Mouse (Mus musculus) heart, embryonic 11.5 days (tissue): ENCODE results near the gene Dab2. TPM values are rescaled to one million over a fixed set of nuclear protein-coding genes. Genes with fewer than 3 reads are reported as not detected.

Experiments used
- ATAC-seq: fragments of 200-750 bp; cut with Nextera tagmentation; replicated peaks from 2 replicates; pipeline ENCODE4 v1.8.0; 2017; ENCODE audit warnings: moderate library complexity; ENCODE audit not compliant: insufficient number of reproducible peaks, low FRiP score, low TSS enrichment
- H3K27ac ChIP-seq: fragments of 300-500 bp; sonication (generic); 2 replicates; pipeline ENCODE4 v1.5.1; 2014; ENCODE audit warnings: mild to moderate bottlenecking, low read depth, low read length
- H3K27me3 ChIP-seq: fragments of 300-500 bp; sonication (generic); 2 replicates; pipeline ENCODE4 v1.6.1; 2014; ENCODE audit warnings: mild to moderate bottlenecking, low read length, mixed read lengths; ENCODE audit not compliant: control insufficient read depth, insufficient read depth
- H3K36me3 ChIP-seq: fragments of 300-500 bp; sonication (generic); 2 replicates; pipeline ENCODE4 v1.6.1; 2014; ENCODE audit warnings: mild to moderate bottlenecking, low read length, moderate library complexity, mixed read lengths; ENCODE audit not compliant: control insufficient read depth, insufficient read depth
- H3K4me1 ChIP-seq: fragments of 300-500 bp; sonication (generic); 2 replicates; pipeline ENCODE4 v1.6.1; 2014; ENCODE audit warnings: low read length; ENCODE audit not compliant: control insufficient read depth, insufficient read depth
- H3K4me2 ChIP-seq: fragments of 300-500 bp; sonication (generic); 2 replicates; pipeline ENCODE4 v1.6.1; 2014; ENCODE audit warnings: mild to moderate bottlenecking, moderate library complexity
- H3K4me3 ChIP-seq: fragments of 300-500 bp; sonication (generic); 2 replicates; pipeline ENCODE4 v1.5.1; 2014; ENCODE audit warnings: low read depth, low read length
- H3K9ac ChIP-seq: fragments of 300-500 bp; sonication (generic); 2 replicates; pipeline ENCODE4 v1.6.1; 2014; ENCODE audit warnings: mild to moderate bottlenecking, low read depth, low read length, moderate library complexity
- H3K9me3 ChIP-seq: fragments of 300-500 bp; sonication (generic); replicated peaks from 2 replicates; pipeline ENCODE4 v1.6.1; 2016; ENCODE audit warnings: low read length; ENCODE audit not compliant: control insufficient read depth
- WGBS: fragments of 180-500 bp; shearing (Covaris S2); extraction: QIAGEN DNeasy Blood & Tissue Kit; methylation state at CpG from one replicate; pipeline ENCODE4 v1.1.7; 2014; ENCODE audit not compliant: insufficient replicate concordance; 5-methylcytosine and 5-hydroxymethylcytosine counted together
- polyA plus RNA-seq: library from polyadenylated mRNA; unstranded; fragments of >200 nt; fragmentation: Nextera tagmentation; extraction: Ambion mirVana; gene quantifications from 2 replicates; pipeline ENCODE4 v1.2.1, GENCODE M21; 2014

Dab2 gene
- polyA plus RNA-seq, 1 experiment from 2014 or later: 46.0 TPM

DNA sequence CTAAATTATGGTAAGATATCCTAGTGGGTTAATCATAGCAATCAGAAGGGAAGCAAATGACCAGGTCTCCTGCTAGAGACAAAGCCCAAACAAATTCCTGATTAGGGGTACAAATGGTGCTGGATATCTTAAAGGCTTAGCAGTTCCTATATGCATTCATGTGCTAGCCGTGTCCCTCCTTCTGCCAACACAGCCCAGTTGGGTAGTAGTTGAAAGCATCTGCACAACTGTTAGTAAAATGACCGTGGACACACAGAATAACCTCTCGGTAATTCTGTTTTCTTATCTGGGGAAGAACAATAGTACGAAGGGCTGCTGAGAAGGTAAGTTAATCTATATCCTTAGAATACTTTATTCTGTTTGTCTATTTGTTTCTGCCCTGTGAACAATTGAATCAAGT, 90.5 kb downstream of the Dab2 start:
- no peak overlapping the region for H3K4me3 ChIP-seq
- peaks cover 11% of the 10 kb centered on the region; the same call in 1 of the 2 replicates for H3K4me1 ChIP-seq
- H3K27ac ChIP-seq: no peak overlapping the region
- H3K4me2 ChIP-seq: no peak overlapping the region
- ATAC-seq: no peak
- WGBS: 62% methylated on average over 4 of the region's 4 CpGs
- no peaks in the 10 kb centered on the region for H3K27me3 ChIP-seq
- H3K36me3 ChIP-seq: no peaks in the 10 kb centered on the region; the same call in 1 of the 2 replicates
- H3K9me3 ChIP-seq: no peaks in the 10 kb centered on the region
- no peak overlapping the region for H3K9ac ChIP-seq

DNA sequence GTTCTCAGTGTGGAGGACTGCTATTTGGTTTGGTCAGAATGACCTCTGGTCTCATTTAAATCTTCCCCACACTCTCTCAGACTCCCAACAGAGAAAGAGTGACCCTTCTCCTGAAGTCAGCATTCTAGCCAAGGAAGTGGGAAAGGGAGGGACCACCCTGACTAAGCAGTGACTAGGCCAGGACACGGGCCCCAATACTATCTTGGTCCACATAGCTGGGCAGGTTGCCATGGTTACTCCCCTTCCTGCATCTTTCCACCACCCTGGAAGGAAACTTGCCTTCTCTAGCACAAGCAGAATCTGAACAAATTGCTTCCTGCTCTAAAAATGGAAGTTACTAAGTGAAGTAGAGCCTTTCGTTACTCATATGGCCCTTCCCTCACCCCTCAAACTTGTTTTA, 91.1 kb downstream of the Dab2 start:
- ATAC-seq: no peak
- 39% methylated on average over 2 of the region's 2 CpGs for WGBS
- Histone ChIP-seq H3K27me3 (no peaks in the 10 kb centered on the region), H3K4me2 (no peak overlapping the region), H3K4me1 (peaks cover 10% of the 10 kb centered on the region; the same call in 1 of the 2 replicates), H3K36me3 (no peaks in the 10 kb centered on the region; the same call in 1 of the 2 replicates), H3K9ac (no peak overlapping the region), H3K4me3 (no peak overlapping the region), H3K27ac (no peak overlapping the region), H3K9me3 (no peaks in the 10 kb centered on the region)

DNA sequence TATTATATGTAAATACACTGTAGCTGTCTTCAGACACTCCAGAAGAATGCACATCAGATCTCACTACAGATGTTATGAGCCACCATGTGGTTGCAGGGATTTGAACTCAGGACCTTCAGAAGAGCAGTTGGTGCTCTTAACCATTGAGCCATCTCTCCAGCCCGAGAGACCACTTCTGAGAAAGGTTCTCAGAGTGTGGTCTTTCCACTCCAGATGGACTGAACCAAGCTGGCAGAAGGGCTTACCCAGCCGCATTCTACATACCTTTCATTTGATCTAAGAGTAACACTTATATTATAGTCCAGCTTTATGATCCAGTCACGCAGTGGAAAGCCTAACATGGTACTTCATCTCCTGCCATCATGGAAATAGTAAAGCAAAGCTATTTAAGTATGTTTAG, 92.3 kb downstream of the Dab2 start:
- no peak for ATAC-seq
- WGBS: 89% methylated on average over 3 of the region's 3 CpGs
- Histone ChIP-seq H3K27me3 (no peaks in the 10 kb centered on the region), H3K9ac (no peak overlapping the region), H3K4me1 (peaks cover 10% of the 10 kb centered on the region; the same call in 1 of the 2 replicates), H3K4me2 (no peak overlapping the region), H3K9me3 (no peaks in the 10 kb centered on the region), H3K4me3 (no peak overlapping the region), H3K27ac (no peak overlapping the region), H3K36me3 (peaks cover 2% of the 10 kb centered on the region; the same call in 1 of the 2 replicates)

DNA sequence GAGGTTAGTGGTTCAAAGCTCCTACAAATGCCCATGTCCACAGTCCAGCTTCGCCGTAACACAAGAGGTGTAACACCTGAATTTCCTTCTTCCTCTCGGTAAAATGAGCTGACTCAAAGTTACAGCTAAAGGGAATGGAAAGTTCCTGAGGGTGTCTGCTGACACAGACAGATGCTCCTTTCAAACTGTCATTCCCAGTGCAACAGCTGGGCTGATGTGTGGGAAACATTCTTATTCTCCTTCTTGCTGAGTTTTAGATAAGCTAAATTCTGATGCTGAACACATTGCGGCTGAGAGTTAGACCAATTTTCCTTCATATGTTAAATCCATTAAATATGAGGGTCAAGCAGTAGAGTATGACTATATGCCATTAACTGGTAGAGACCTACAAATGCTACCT, 94.0 kb downstream of the Dab2 start:
- no peak overlapping the region for H3K4me2 ChIP-seq
- H3K4me3 ChIP-seq: no peak overlapping the region
- ATAC-seq: no peak
- 88% methylated on average over 4 of the region's 4 CpGs for WGBS
- H3K9me3 ChIP-seq: no peaks in the 10 kb centered on the region
- no peaks in the 10 kb centered on the region for H3K27me3 ChIP-seq
- H3K36me3 ChIP-seq: peaks cover 2% of the 10 kb centered on the region; the same call in 1 of the 2 replicates
- H3K4me1 ChIP-seq: peaks cover 6% of the 10 kb centered on the region; the same call in 1 of the 2 replicates
- no peak overlapping the region for H3K9ac ChIP-seq
- H3K27ac ChIP-seq: no peak overlapping the region

DNA sequence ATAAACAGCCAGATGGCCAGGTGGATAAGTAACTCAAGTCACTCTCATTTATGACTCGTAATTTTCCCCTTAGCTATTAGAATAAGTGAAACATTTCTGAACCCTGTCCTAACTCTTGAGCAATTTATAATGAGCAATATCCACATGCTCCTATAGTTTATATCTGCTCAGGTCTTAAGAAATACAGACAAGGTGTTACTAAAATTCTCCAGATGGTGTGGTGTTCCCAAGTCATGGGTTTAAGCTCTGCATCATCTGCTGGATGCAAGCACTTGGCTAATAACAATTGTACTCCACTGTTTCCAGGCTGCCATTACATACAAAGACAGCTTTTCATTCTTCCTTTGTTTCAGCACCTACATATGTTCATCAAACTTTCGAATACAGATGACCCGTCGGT, 98.6 kb downstream of the Dab2 start:
- H3K4me2 ChIP-seq: no peak overlapping the region
- 85% methylated on average over 4 of the region's 4 CpGs for WGBS
- no peaks in the 10 kb centered on the region for H3K4me1 ChIP-seq
- no peaks in the 10 kb centered on the region for H3K9me3 ChIP-seq
- H3K27me3 ChIP-seq: no peaks in the 10 kb centered on the region
- no peak overlapping the region for H3K27ac ChIP-seq
- peaks cover 2% of the 10 kb centered on the region; the same call in 1 of the 2 replicates for H3K36me3 ChIP-seq
- no peak overlapping the region for H3K4me3 ChIP-seq
- no peak overlapping the region for H3K9ac ChIP-seq
- ATAC-seq: no peak

DNA sequence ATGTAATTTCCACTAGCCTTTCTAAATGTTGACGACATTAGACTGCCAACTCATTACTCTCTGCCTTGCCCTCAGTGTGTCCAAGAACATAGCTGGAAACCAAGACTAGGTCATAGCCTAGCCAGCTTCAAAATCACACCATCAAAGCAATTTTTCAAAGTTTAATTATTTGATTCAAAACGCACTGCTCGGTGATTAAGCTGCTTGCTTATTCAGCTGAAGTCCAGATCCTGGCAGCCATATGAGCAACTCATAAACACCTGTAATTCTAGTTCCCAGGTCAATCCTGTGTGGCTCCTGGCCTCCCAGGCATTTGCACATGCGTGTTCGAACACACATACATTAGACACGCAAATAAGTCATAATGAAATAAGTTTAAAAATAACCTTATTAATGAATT, 99.3 kb downstream of the Dab2 start:
- Histone ChIP-seq H3K4me3 (no peak overlapping the region), H3K9ac (no peak overlapping the region), H3K4me1 (no peaks in the 10 kb centered on the region), H3K27ac (no peak overlapping the region), H3K36me3 (peaks cover 2% of the 10 kb centered on the region; the same call in 1 of the 2 replicates), H3K9me3 (no peaks in the 10 kb centered on the region), H3K4me2 (no peak overlapping the region), H3K27me3 (no peaks in the 10 kb centered on the region)
- no peak for ATAC-seq
- WGBS: 87% methylated on average over 6 of the region's 6 CpGs

DNA sequence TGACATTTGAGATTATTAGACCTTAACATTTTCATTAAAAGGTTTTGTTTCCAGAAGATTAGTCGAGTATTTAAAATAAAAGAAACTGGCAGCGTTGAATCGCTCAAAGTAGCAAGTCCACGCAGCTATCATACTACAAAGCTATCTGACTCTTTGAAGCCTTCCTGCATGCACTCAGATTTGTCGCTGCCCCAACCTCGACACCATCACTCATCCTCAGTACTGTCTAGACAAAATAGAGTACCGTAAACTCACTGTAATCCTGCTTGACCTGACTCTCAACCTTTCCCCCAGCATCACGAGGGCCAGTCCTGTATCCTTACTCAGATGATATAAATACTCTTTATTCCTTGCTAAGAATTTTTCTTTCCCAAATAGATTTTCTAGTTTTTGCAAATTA, 100.5 kb downstream of the Dab2 start:
- Histone ChIP-seq H3K27me3 (no peaks in the 10 kb centered on the region), H3K4me3 (no peak overlapping the region), H3K36me3 (peaks cover 2% of the 10 kb centered on the region; the same call in 1 of the 2 replicates), H3K4me2 (no peak overlapping the region), H3K9me3 (no peaks in the 10 kb centered on the region), H3K4me1 (no peaks in the 10 kb centered on the region), H3K9ac (no peak overlapping the region), H3K27ac (no peak overlapping the region)
- no peak for ATAC-seq
- WGBS: 58% methylated on average over 8 of the region's 8 CpGs

DNA sequence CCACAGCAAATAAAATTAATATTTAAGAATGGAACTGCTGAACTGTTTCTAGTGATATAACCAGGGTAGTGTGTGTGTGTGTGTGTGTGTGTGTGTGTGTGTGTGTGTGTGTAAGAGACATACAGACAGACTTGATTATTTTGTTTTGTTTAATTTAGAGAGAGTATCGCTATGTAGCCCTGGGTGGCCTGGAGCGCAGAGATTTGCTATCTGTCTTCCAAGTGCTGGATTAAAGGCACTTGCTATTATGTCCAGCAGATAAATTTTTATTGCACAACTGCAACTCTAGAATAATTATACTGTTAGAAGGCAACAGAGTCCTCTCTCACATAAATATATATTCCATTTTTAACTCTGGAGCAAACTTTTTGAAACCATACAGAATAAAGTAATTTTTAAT, 102.8 kb downstream of the Dab2 start:
- Histone ChIP-seq H3K4me3 (no peak overlapping the region), H3K4me1 (no peaks in the 10 kb centered on the region), H3K27ac (no peak overlapping the region), H3K9me3 (no peaks in the 10 kb centered on the region), H3K4me2 (no peak overlapping the region), H3K27me3 (no peaks in the 10 kb centered on the region), H3K9ac (no peak overlapping the region), H3K36me3 (no peaks in the 10 kb centered on the region)
- WGBS: 81% methylated on average over 2 of the region's 2 CpGs
- ATAC-seq: no peak

DNA sequence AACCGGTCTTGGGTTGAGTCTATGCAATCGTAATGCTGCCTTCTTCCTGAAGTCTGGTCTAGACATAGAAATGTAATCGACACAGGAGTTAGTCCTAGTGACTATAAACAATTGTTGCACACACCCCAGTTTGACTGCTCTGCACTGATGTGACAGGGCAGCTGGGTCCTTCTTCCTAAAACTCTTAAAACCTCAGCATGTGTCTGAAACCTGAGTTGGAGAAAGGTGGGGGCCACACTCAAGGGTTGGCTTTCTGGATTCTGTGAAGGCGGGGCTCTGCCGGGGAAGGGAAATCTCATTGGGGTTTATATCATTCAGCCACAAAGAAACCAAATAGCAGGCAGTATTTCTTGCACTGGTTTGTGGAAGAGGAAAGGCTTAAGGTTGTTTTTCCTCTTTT, 104.6 kb downstream of the Dab2 start:
- no peaks in the 10 kb centered on the region for H3K9me3 ChIP-seq
- H3K27me3 ChIP-seq: no peaks in the 10 kb centered on the region
- no peak overlapping the region for H3K4me2 ChIP-seq
- no peaks in the 10 kb centered on the region for H3K4me1 ChIP-seq
- no peak for ATAC-seq
- WGBS: 83% methylated on average over 5 of the region's 5 CpGs
- H3K9ac ChIP-seq: no peak overlapping the region
- H3K36me3 ChIP-seq: no peaks in the 10 kb centered on the region
- no peak overlapping the region for H3K27ac ChIP-seq
- H3K4me3 ChIP-seq: no peak overlapping the region
